Mouse (Mus musculus) neural tube, embryonic 15.5 days (tissue): ENCODE measurements at regions not wholly inside any gene's neighbourhood (a gene's known extent, or its start where the extent isn't known, plus 50 kb on each side); places are given as distances from the start of the nearest gene placed in this dataset.
A peak's percentile ranks its signal among the peaks of the same experiment; 100 is the strongest.

Experiments used
- ATAC-seq: fragments of 200-750 bp; cut with Nextera tagmentation; 2 replicates; pipeline ENCODE4 v1.8.0; 2017; ENCODE audit warnings: mild to moderate bottlenecking, moderate TSS enrichment, moderate library complexity; ENCODE audit not compliant: low FRiP score
- H3K27ac ChIP-seq: fragments of 300-500 bp; sonication (generic); replicated peaks from 2 replicates; pipeline ENCODE4 v1.5.1; 2015; ENCODE audit warnings: mild to moderate bottlenecking, inconsistent platforms
- H3K27me3 ChIP-seq: fragments of 300-500 bp; sonication (generic); replicated peaks from 2 replicates; pipeline ENCODE4 v1.6.1; 2015; ENCODE audit warnings: inconsistent platforms
- H3K36me3 ChIP-seq: fragments of 300-500 bp; sonication (generic); 2 replicates; pipeline ENCODE4 v1.6.1; 2015; ENCODE audit warnings: inconsistent platforms
- H3K4me1 ChIP-seq: fragments of 300-500 bp; sonication (generic); 2 replicates; pipeline ENCODE4 v1.6.1; 2015; ENCODE audit warnings: inconsistent platforms
- H3K4me2 ChIP-seq: fragments of 300-500 bp; sonication (generic); 2 replicates; pipeline ENCODE4 v1.6.1; 2015; ENCODE audit warnings: inconsistent platforms, mild to moderate bottlenecking, moderate library complexity
- H3K4me3 ChIP-seq: fragments of 300-500 bp; sonication (generic); replicated peaks from 2 replicates; pipeline ENCODE4 v1.5.1; 2015; ENCODE audit warnings: mild to moderate bottlenecking, inconsistent platforms
- H3K9ac ChIP-seq: fragments of 300-500 bp; sonication (generic); replicated peaks from 2 replicates; pipeline ENCODE4 v1.6.1; 2015; ENCODE audit warnings: mild to moderate bottlenecking, inconsistent platforms
- H3K9me3 ChIP-seq: fragments of 300-500 bp; sonication (generic); replicated peaks from 2 replicates; pipeline ENCODE4 v1.6.1; 2016; ENCODE audit warnings: inconsistent platforms
- WGBS: fragments of 180-500 bp; shearing (Covaris S2); methylation state at CpG from one replicate; pipeline ENCODE4 v1.1.7; 2015; ENCODE audit warnings: mixed read lengths; 5-methylcytosine and 5-hydroxymethylcytosine counted together

DNA sequence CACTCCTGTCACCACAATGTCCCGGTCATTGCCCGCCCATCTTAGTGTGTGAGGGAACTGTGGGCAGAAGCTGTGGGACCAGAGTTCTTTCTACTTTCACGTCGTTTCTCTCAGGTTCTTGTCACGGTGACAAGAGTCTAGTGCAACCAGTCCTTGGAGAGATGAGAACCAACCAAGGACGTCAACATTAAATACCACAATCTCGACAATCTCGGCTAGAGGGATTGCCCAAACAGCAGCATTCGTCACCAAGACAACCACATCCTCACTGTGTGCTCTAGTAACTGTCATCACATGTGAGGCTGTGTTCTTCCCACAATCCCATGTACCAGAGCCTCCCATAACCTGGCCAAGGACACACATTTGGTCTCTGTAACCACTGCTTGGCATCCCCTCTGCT lies 129.9 kb downstream of the Psmg1 start:
- Histone ChIP-seq H3K36me3 (no peaks in the 10 kb centered on the region), H3K4me1 (peaks cover 14% of the 10 kb centered on the region; the same call in 1 of the 2 replicates), H3K4me3 (no peak overlapping the region), H3K4me2 (no peak overlapping the region), H3K9ac (no peak overlapping the region), H3K9me3 (no peaks in the 10 kb centered on the region), H3K27me3 (no peaks in the 10 kb centered on the region), H3K27ac (no peak overlapping the region)
- no peak for ATAC-seq
- WGBS = 92% methylated on average over 9 of the region's 9 CpGs

DNA sequence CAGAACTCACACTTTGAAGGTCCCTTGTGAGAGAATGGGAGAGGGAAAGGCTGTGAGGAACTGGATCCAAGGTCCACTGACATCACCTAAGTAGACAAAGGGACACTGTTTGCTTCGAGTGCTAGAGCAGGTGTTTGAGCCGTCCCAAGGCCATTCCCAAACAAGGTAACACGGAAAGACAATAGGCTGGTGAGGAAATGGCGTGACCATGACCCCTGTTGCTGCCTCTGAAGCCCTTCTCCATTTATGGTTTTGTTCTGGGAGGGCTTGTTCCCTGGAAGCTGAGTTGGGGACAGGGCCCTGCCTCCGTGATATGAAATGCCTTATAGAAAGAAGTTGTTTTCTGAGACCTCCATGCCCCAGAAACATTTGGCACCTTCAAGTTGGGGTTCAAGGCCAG lies 130.6 kb downstream of the Psmg1 start:
- no peak for ATAC-seq
- Histone ChIP-seq H3K27me3 (no peaks in the 10 kb centered on the region), H3K27ac (no peak overlapping the region), H3K9ac (no peak overlapping the region), H3K36me3 (no peaks in the 10 kb centered on the region), H3K9me3 (no peaks in the 10 kb centered on the region), H3K4me3 (no peak overlapping the region), H3K4me1 (peaks cover 14% of the 10 kb centered on the region; the same call in 1 of the 2 replicates), H3K4me2 (no peak overlapping the region)
- 82% methylated on average over 5 of the region's 5 CpGs for WGBS

DNA sequence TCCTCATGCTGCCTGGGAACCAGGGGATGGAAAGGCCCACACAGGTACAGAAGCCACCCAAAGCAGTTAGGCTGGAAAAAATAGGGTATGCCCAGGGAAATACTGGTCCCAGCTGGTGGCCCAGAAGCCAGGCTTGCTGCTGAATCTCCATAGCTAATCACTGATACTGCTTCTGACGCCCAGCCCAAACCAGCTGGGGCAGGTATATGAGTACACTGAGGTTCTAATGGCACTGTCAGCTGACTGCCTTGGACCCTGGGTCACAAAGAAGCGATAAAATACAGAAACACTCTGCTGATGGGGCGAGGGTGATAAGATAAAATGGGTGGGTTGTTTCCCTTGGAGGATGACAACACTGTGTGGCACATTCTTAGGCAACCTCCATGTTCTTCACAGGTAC lies 133.4 kb downstream of the Psmg1 start:
- H3K27ac ChIP-seq = no peak overlapping the region
- H3K27me3 ChIP-seq = no peaks in the 10 kb centered on the region
- 91% methylated on average over 3 of the region's 3 CpGs for WGBS
- H3K36me3 ChIP-seq = no peaks in the 10 kb centered on the region
- H3K4me1 ChIP-seq = no peaks in the 10 kb centered on the region
- no peaks in the 10 kb centered on the region for H3K9me3 ChIP-seq
- H3K9ac ChIP-seq = no peak overlapping the region
- H3K4me3 ChIP-seq = no peak overlapping the region
- no peak overlapping the region for H3K4me2 ChIP-seq
- ATAC-seq = no peak

DNA sequence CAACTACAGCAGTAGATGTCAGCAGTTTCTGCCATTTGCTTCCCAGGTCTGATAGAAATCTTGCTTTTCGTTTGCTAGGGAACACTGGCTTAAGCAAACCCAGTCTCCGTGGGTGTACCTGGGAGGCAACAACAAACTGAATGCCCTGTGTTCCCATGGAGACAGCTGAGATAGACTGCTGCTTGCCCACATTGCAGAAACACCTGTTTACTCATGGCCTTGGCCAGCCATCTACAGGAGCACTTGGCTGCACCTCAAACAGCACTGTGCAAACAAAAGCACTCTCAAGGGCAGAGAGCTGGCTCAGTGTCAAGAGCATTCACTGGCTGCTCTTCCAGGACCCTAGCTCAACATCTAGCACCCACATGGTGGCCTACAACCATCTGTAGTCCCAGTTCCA lies 135.5 kb downstream of the Psmg1 start:
- WGBS = 74% methylated on average over 2 of the region's 2 CpGs
- Histone ChIP-seq H3K9ac (no peak overlapping the region), H3K4me2 (no peak overlapping the region), H3K36me3 (no peaks in the 10 kb centered on the region), H3K4me1 (no peaks in the 10 kb centered on the region), H3K27ac (no peak overlapping the region), H3K4me3 (no peak overlapping the region), H3K27me3 (no peaks in the 10 kb centered on the region), H3K9me3 (no peaks in the 10 kb centered on the region)
- no peak for ATAC-seq

DNA sequence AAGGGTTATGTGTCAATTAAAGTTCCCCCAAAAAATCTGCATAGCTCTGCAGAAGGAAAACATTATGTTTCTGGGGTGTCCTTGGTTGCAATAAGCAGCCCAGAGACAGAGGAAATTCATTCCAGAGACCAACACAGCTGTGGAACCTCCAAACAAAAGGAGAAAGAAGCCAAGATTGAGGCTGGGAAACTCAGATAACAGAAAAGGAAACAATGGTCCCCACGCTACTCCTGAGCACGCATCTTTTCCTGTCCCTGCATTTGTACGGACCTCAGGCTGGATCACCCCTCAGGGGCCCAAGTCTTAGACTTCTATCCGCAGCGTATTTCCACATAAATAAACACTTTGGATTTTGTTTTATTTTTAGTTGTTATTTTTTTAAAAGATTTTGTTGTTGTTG lies 138.9 kb downstream of the Psmg1 start:
- no peak for ATAC-seq
- no peaks in the 10 kb centered on the region for H3K36me3 ChIP-seq
- no peak overlapping the region for H3K4me2 ChIP-seq
- no peak overlapping the region for H3K9ac ChIP-seq
- 78% methylated on average over 5 of the region's 5 CpGs for WGBS
- peaks cover 15% of the 10 kb centered on the region for H3K4me1 ChIP-seq
- H3K4me3 ChIP-seq = no peak overlapping the region
- no peaks in the 10 kb centered on the region for H3K9me3 ChIP-seq
- H3K27ac ChIP-seq = no peak overlapping the region
- H3K27me3 ChIP-seq = no peaks in the 10 kb centered on the region

DNA sequence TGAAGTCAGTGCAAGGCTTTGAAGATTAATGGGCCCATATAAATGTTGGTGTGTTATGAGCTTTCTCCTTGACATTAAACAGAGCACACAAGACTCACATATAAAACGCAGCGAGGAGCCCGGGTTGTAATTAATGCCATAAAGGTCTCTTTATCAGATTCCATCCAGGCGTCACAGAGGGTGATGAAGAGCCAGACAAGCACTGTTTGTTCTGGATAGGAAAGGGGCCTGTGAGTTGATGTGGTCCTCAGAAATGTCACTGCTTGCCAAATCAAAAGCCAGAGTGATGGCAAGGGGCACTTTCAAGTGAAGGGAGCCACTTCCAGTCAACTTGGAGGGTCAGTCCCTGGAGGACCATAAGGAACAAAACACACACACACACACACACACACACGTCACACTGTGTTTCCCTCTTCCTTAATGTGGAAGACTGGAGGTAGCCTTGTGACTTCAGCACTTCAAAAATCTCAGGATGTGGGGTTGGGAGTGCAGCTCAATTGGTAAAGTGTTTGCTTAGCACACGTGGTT lies 142.1 kb downstream of the Psmg1 start:
- H3K4me3 ChIP-seq = no peak overlapping the region
- no peaks in the 10 kb centered on the region for H3K9me3 ChIP-seq

DNA sequence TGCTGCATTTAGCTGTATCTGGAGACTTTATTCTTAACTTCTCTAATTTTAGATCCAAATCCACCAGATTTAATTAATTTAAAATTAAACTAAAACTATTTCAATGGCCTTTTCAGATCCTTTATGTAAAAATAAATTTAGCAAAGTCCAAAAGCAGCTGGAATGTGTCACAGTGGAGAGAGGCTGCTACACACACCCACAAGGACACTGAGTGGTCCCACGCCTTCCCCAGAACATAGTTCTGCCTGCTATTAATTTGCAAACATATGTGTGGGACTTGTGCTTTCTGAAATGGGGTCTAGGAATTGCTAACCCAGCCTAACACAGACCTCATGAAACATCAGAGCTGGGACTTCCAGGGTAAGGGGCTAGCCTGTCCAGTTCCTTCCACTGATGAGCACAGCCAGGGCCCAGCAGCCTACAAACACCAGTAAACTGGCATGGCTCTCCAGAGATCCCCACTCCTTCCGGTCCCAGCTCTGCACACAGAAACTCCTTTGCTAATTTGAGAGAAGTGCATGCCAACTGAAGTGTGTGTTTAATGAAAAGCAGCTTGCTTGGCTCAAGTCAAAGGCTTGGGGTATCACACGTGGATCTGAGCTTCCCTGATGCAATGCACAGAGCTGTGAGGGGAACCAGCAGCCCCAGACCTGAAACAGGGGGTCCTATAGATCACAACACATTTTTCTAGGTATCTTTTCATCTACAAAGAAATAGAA lies 142.8 kb downstream of the Psmg1 start:
- Histone ChIP-seq H3K4me3 (no peak overlapping the region), H3K36me3 (no peaks in the 10 kb centered on the region), H3K27ac (peak overlapping the region; percentile 38), H3K4me1 (peaks cover 30% of the 10 kb centered on the region), H3K9ac (no peak overlapping the region), H3K27me3 (no peaks in the 10 kb centered on the region), H3K4me2 (no peak overlapping the region), H3K9me3 (no peaks in the 10 kb centered on the region)
- ATAC-seq = no peak
- WGBS = 42% methylated on average over 3 of the region's 3 CpGs

More for the DNA sequence above, 142.1 kb downstream of the Psmg1 start:
- 27% methylated on average over 6 of the region's 6 CpGs for WGBS
- H3K9ac ChIP-seq = no peak overlapping the region
- H3K27ac ChIP-seq = peak overlapping the region; percentile 38
- H3K27me3 ChIP-seq = no peaks in the 10 kb centered on the region
- H3K36me3 ChIP-seq = no peaks in the 10 kb centered on the region
- peaks cover 30% of the 10 kb centered on the region for H3K4me1 ChIP-seq
- no peak for ATAC-seq
- no peak overlapping the region for H3K4me2 ChIP-seq

DNA sequence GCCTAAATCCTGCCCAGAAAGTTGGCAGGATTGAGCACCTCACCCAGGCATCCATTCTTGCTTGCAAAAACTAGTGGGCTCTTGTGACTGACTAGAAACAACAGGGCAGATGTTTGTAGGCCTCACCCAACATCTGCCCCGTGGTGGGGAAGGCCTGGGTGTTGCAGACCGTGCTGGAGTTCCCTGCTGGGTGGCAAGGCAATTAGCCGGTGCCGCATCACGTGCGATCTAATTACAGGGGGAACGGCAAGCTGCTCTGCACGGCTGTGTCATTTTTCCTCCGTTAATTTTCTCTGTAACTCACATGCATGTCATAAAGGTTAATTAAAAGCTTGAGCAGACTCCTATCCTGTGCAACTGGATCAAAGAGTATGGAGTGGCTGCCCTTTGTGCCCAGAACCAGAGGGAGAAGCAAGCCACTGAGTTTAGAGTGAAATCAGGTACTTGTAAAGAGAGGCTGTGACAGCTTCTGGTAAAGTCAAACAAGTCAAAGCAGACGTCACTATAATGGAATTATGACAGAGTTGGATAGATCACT lies 143.5 kb downstream of the Ets2 start:
- H3K4me2 ChIP-seq = no peak overlapping the region
- no peak overlapping the region for H3K4me3 ChIP-seq
- ATAC-seq = peak; percentile 49; the same call in 1 of the 2 replicates
- H3K9ac ChIP-seq = no peak overlapping the region
- peak overlapping the region; percentile 14; the same call in 1 of the 2 replicates for H3K27ac ChIP-seq
- no peaks in the 10 kb centered on the region for H3K36me3 ChIP-seq
- no peaks in the 10 kb centered on the region for H3K27me3 ChIP-seq
- 21% methylated on average over 10 of the region's 10 CpGs for WGBS
- no peaks in the 10 kb centered on the region for H3K9me3 ChIP-seq
- peaks cover 30% of the 10 kb centered on the region for H3K4me1 ChIP-seq

DNA sequence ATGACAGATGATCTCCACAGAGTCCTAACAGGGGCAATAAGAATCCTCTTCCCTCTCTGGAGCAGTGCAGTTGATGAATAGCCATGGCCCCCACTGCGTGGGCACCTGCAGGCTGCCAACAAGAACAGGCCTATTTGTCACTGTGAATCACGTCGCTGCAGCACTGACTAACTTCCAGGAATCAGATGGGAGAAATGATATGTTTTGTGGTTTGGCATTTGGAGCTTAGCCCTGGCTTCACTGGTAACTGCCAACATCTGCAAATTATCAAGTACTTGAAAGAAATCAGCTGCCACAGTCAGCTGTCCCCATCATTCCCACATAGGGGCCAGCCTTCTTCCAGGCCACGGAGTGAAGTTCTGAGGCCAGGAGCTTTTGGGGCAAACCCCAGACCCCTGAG lies 142.8 kb downstream of the Ets2 start:
- H3K9me3 ChIP-seq = no peaks in the 10 kb centered on the region
- no peaks in the 10 kb centered on the region for H3K27me3 ChIP-seq
- H3K4me2 ChIP-seq = no peak overlapping the region
- WGBS = 40% methylated on average over 4 of the region's 4 CpGs
- 0 out of 2 replicates have a peak, but pooled peaks have one; percentile 26 for ATAC-seq
- no peak overlapping the region for H3K4me3 ChIP-seq
- H3K27ac ChIP-seq = peak overlapping the region; percentile 14; the same call in 1 of the 2 replicates
- H3K36me3 ChIP-seq = no peaks in the 10 kb centered on the region
- peaks cover 30% of the 10 kb centered on the region for H3K4me1 ChIP-seq
- no peak overlapping the region for H3K9ac ChIP-seq

DNA sequence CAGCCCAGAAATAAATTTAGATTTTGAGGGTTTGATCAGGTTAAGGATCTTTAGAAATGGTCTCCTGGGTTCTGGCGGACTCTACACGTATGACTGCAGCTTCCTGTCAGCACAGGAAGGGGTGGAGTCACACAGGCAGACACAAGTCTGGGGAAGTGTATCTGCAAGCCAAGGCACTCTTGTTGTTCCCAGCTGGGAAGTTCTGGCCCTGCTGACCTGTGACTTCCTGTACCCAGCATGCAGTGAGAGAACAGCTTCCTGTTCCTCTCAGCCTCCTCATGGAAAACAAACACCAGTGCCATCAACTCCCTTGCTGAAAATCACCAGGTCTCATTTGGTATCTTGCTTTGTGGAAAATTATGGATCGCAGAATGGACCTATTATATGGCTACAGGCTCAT lies 140.9 kb downstream of the Ets2 start:
- H3K36me3 ChIP-seq = no peaks in the 10 kb centered on the region
- 95% methylated on average over 3 of the region's 3 CpGs for WGBS
- H3K4me3 ChIP-seq = no peak overlapping the region
- H3K27ac ChIP-seq = no peak overlapping the region
- no peaks in the 10 kb centered on the region for H3K9me3 ChIP-seq
- H3K4me2 ChIP-seq = no peak overlapping the region
- H3K4me1 ChIP-seq = peaks cover 15% of the 10 kb centered on the region
- ATAC-seq = no peak
- H3K9ac ChIP-seq = no peak overlapping the region
- H3K27me3 ChIP-seq = no peaks in the 10 kb centered on the region

DNA sequence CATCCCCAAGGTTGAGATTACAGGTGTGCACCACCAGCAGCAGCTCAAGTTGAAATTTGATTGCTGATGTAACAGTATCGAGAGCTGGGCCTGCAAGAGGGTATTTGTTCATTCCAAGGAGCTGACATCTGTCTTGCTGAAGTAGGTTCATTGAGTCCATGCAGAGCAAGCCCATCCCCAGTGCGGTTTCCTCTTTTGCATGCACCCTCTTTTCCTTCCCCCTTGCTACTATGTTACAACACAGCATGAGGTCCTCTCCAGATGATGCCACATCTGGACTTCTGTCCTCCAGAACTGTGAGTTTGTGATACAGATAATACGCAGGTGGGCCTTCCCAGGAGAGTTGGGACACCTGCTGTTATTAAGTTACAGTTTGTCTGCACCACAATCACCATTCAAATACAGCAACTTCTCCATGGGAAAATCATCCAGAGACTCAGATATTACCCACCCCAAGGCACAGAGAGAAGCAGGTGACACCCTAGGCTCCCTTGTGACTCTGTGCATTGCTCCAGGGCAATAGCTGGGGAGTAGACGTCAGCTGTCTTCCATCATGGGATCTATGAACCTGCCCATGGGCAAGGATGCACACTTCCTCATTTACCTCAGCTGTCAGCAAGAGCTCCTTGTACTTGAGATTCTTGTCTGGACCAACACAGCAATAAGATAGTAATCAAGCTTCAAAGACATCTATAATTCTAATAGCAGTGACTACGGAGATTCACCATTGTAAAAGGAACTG lies 137.8 kb downstream of the Ets2 start:
- H3K27ac ChIP-seq = no peak overlapping the region
- WGBS = 76% methylated on average over 5 of the region's 5 CpGs

More for the DNA sequence above, 137.8 kb downstream of the Ets2 start:
- Histone ChIP-seq H3K9me3 (no peaks in the 10 kb centered on the region), H3K36me3 (no peaks in the 10 kb centered on the region), H3K9ac (no peak overlapping the region), H3K4me3 (no peak overlapping the region), H3K4me1 (peaks cover 8% of the 10 kb centered on the region), H3K4me2 (no peak overlapping the region), H3K27me3 (no peaks in the 10 kb centered on the region)
- ATAC-seq = no peak
